Mouse (Mus musculus): ENCODE data around the gene Sigirr. TPM values are rescaled to one million over a fixed set of nuclear protein-coding genes. Genes with fewer than 3 reads are reported as not detected.

Gene Sigirr
- total RNA-seq (2023) = 10 to 100 TPM; 44.7 to 51.9 TPM

GRCm38 (mm10) chr7:141099911-141100691 is at the start of gene Sigirr:
Sigirr (minus strand) TSS chr7:141100572.

GRCm38 (mm10) chr7:141122245-141122644 is 21.9 kb upstream of the Sigirr start, which contains the start of gene Ptdss2:
Ptdss2 (plus strand) TSS chr7:141122382.

GRCm38 (mm10) chr7:141117636-141118035 is 17.3 kb upstream of the Sigirr start, which contains the start of gene Ano9:
Ano9 (minus strand) TSS chr7:141117806.

DNA sequence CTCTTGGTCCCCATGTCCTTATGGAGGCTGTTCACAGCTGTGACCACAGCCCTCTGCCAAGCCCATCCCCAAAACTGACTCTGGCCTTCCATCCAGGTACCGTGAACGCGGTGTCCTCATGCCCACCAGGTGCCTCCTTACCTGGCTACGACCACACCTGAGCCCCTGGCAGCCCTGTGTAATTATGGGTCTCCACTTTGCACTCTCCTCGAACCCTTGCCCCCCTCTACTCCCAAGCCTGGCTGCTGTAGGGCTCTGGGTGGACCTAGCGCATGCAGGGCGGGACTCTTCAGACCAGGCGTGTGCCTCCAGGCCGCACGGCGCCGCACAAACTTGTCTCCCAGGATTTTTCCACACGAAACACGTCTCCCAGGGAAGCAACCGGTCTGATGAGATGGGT is 22.5 kb downstream of the Sigirr start, which contains the start of gene Pkp3:
Gene Pkp3 (plus strand): TSS at position 378 of the 400 bp plus-strand sequence.

GRCm38 (mm10) chr7:141060426-141061242 is 39.7 kb downstream of the Sigirr start, which contains the start of gene B4galnt4:
B4galnt4 (plus strand) TSS chr7:141061104.

Other genes starting within 250 kb of the Sigirr start
- not detected for gene Gm45785, start 244.2 kb downstream of the Sigirr start, total RNA-seq (2023)
- 100 to 1,000 TPM; 112 to 126 TPM for gene Ric8a, start 243.6 kb downstream of the Sigirr start, total RNA-seq (2023)
- 10 to 100 TPM; 22.5 to 22.8 TPM for gene Bet1l, start 243.0 kb downstream of the Sigirr start, total RNA-seq (2023)
- 10 to 100 TPM; 79.6 to 82.9 TPM for gene Psmd13, start 218.6 kb downstream of the Sigirr start, total RNA-seq (2023)
- gene Sirt3, start 218.3 kb downstream of the Sigirr start, total RNA-seq (2023) = 10 to 100 TPM; 10.8 to 12.7 TPM
- gene Cox8b, start 200.1 kb downstream of the Sigirr start, total RNA-seq (2023) = not detected
- gene Nlrp6, start 179.7 kb downstream of the Sigirr start, total RNA-seq (2023) = not detected
- gene Pgghg, start 159.2 kb downstream of the Sigirr start, total RNA-seq (2023) = 10 to 100 TPM; 20.9 to 22.3 TPM
- not detected for gene Ifitm5, start 150.3 kb downstream of the Sigirr start, total RNA-seq (2023)
- not detected for gene Gm45717, start 144.6 kb downstream of the Sigirr start, total RNA-seq (2023)
- gene Ifitm2, start 144.6 kb downstream of the Sigirr start, total RNA-seq (2023) = 10 to 100 TPM; 14.7 to 16.9 TPM
- gene Ifitm1, start 133.4 kb downstream of the Sigirr start, total RNA-seq (2023) = 1 to 10 TPM in 1 of 2 experiments, not detected in 1; 1.1 TPM
- gene Ifitm3, start 89.8 kb downstream of the Sigirr start, total RNA-seq (2023) = 1 to 10 TPM; 2.1 to 4.4 TPM
- not detected for gene Ifitm6, start 82.6 kb downstream of the Sigirr start, total RNA-seq (2023)
- not detected for gene Gm17387, start 71.4 kb downstream of the Sigirr start, total RNA-seq (2023)
- not detected for gene B4galnt4, start 39.5 kb downstream of the Sigirr start, total RNA-seq (2023)
- 10 to 100 TPM; 27.8 to 32.3 TPM for gene Pkp3, start 22.4 kb downstream of the Sigirr start, total RNA-seq (2023)
- not detected for gene Ano9, start 17.2 kb upstream of the Sigirr start, total RNA-seq (2023)
- 1 to 10 TPM; 9.0 to 9.8 TPM for gene Ptdss2, start 21.8 kb upstream of the Sigirr start, total RNA-seq (2023)
- gene Rnh1, start 72.3 kb upstream of the Sigirr start, total RNA-seq (2023) = 10 to 100 TPM; 76.8 to 79.0 TPM
- 10 to 100 TPM; 23.1 to 28.1 TPM for gene Hras, start 93.4 kb upstream of the Sigirr start, total RNA-seq (2023)
- 1 to 10 TPM; 5.4 to 7.7 TPM for gene Lrrc56, start 93.6 kb upstream of the Sigirr start, total RNA-seq (2023)
- gene Lmntd2, start 113.5 kb upstream of the Sigirr start, total RNA-seq (2023) = 1 to 10 TPM; 4.9 TPM
- gene Rassf7, start 115.3 kb upstream of the Sigirr start, total RNA-seq (2023) = 10 to 100 TPM; 13.4 to 15.4 TPM
- 100 to 1,000 TPM; 149 TPM for gene Phrf1, start 128.2 kb upstream of the Sigirr start, total RNA-seq (2023)
- gene Irf7, start 165.9 kb upstream of the Sigirr start, total RNA-seq (2023) = 10 to 100 TPM; 27.7 to 43.8 TPM
- not detected for gene Cdhr5, start 176.2 kb upstream of the Sigirr start, total RNA-seq (2023)
- gene Sct, start 178.6 kb upstream of the Sigirr start, total RNA-seq (2023) = not detected
- gene Drd4, start 191.4 kb upstream of the Sigirr start, total RNA-seq (2023) = not detected
- gene Deaf1, start 227.1 kb upstream of the Sigirr start, total RNA-seq (2023) = 10 to 100 TPM; 44.0 to 45.2 TPM
- 10 to 100 TPM; 21.6 to 30.3 TPM for gene Tmem80, start 227.2 kb upstream of the Sigirr start, total RNA-seq (2023)
- gene Eps8l2, start 238.3 kb upstream of the Sigirr start, total RNA-seq (2023) = under 1 TPM; 0.24 to 0.84 TPM

All from B cell, adult 67 days (primary cell).